Mouse (Mus musculus) G1E (cell line): ENCODE data around the gene Spata32.

Experiments used
- CTCF ChIP-seq: IDR thresholded peaks from 2 replicates; pipeline ENCODE4 v1.5.1; 2012; ENCODE audit warnings: low read depth, low read length, inconsistent platforms, mixed read lengths
- GATA2 ChIP-seq: IDR thresholded peaks from 2 replicates; pipeline ENCODE4 v1.6.1; 2012; ENCODE audit warnings: low read depth, low read length, inconsistent platforms, borderline replicate concordance
- POLR2AphosphoS5 ChIP-seq: IDR thresholded peaks from 2 replicates; pipeline ENCODE4 v1.6.1; 2012; ENCODE audit warnings: low read depth, low read length, inconsistent platforms; ENCODE audit not compliant: insufficient replicate concordance
- TAL1 ChIP-seq: conservative IDR thresholded peaks from 2 replicates; pipeline ENCODE4 v1.6.1; 2012; ENCODE audit warnings: low read depth, low read length, inconsistent platforms, mixed read lengths

DNA sequence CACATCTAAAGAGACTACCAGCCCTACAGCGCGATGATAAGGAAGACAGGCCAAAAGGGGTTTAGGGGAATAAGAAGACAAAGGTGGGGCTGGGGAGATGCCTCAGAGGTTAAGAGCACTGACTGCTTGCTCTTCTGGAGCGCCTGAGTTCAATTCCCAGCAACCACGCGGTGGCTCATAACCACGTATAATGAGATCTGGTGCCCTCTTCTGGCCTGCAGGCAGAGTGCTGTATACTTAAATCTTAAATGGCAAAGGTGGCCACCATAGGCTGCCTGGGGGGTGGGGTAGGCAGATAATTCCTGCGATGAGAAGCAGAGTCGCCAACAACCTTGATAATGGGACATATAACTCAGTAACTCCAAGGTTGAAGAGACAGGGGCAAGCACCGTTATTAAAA lies 19.5 kb upstream of the Spata32 start:
- TF ChIP-seq CTCF (no peak), GATA2 (no peak), TAL1 (no peak), POLR2AphosphoS5 (no peak)
